Mouse (Mus musculus) activated CD4-positive, CD25-positive, alpha-beta regulatory T cell, adult 4 months (primary cell): Measurements from ENCODE around the gene Gm8298. TPM values are rescaled to one million over a fixed set of nuclear protein-coding genes. Genes with fewer than 3 reads are reported as not detected.
"Not testable (repeated sequence)": the region's sequence is repeated elsewhere in the genome, so short reads cannot be mapped to it uniquely, and the experiment has no call there.

Source experiments
- ATAC-seq: one replicate; pipeline ENCODE4 v1.8.0; 2017
- polyA plus RNA-seq, 2 experiments: library from polyadenylated mRNA; unstranded; fragments of 100-300 nt; shearing (Covaris generic); gene quantifications; one replicate each; pipeline ENCODE4 v1.2.1; 2017

Gene Gm8298
- polyA plus RNA-seq: not detected

DNA sequence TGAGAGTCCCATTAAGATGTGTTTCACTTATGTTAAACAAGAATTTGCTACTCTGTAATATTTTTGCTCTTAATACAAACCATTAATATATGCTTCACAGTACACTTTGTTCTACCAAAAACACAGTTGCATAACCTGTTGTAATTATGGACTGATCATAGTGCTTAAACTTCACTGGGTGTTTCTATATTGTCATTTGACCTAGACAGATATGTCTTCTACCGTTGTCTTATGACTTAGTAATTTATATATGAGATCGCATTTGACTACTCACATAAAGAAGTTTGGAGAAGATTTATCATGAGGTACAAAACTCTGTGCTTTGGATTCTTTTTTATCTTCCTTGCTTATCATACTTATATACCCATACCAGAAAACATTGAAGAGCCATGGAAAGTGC lies at the start of gene Gm8298:
Gene Gm8298, plus strand, starts transcription at position 301 of the 400 bp plus-strand sequence.
- no peak for ATAC-seq

DNA sequence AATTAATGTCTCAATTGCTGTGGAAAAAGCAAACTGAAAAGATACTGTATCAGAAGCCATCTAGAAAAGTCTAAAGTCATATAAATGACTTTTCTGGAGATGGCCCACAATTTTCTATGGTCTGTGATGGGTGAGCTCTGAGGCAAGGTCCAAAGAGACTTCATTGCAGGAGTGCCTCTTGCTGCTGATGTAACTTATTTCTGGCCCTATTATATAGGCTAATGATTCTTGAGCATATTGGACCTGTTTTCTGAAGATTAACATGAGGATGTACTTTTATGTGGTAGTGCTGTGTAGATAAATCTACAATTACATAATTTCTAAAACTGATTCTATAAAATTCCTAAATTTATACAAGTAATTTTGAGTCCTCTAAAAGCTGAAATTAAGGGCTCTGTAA lies 47.7 kb upstream of the Gm8298 start:
- ATAC-seq: no peak

DNA sequence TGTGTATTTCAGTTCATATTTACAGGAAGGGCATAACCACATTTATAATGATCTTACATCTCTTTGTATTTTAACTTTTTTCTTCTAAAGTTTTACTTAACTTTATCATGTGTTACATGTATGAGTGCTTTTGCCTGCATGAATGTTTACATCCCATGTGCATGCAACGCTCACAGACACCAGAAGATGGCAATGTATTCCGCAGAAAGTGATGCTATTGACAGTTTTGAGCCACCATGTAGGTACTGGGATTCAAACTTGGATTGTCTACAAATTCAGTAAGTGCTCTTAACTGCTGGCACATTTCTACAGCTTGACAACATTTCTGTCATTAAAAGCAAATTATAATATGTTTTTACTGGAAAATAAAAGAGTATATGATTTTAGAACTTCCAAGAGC lies 9.9 kb downstream of the Gm8298 start:
- no peak for ATAC-seq

- not testable (repeated sequence) for ATAC-seq
Observed at GRCm38 (mm10) chr3:59877601-59878000, 16.8 kb downstream of the Gm8298 start.

DNA sequence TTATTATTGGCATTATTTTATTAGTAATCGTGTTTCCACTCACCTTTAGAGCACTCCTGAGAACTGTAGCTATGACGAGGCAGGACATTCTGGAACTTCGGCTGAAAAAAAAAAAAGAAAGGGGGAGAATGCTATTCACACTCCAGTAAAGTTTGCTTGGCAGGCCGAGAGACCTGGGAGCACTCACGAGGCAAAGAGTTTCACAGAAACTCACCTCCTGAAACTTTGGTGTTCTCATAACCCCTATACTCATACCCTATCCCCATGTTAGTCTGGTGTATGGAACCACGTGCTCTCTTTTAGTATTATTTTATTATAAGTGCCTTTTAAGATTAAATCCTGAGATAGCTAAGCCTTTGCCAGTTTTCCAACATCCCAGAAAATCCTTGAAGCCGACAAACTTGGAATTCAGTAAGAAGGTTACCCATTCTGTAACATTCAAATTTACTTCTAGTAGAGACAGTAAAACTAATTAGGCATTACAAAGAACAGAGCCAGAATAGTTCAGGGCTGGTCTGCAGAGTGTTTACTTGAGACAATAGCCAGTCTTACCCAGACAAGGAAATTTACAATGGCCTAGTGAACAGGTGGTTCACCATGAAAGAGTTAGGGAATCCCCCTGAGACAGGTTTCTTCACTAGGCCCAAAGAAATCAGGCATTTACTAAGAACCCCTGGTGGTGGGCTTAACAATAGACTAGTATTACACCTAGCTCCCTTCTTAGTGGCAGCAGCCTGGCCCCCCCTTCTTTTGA lies 19.1 kb downstream of the Gm8298 start:
- not testable (repeated sequence) for ATAC-seq

DNA sequence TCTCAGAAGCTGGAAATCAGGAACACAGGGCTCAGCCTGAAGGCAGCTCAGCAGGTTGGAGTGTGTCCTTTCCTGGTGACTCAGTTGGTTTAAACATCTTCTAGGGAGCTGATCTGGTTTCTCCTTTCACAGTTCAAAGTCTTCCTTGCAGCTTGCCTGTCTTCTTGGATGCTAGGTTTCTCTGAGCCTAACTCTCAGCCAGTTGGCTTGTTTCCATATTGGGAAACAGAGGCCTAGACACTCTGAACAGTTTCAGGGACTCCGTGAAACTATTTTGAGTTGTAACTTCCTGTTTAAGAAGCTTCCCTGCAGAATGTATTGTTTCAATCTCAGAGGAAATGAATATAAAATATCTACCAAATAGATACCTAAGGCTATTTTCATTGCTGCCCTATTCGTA lies 32.4 kb downstream of the Gm8298 start:
- no peak for ATAC-seq

DNA sequence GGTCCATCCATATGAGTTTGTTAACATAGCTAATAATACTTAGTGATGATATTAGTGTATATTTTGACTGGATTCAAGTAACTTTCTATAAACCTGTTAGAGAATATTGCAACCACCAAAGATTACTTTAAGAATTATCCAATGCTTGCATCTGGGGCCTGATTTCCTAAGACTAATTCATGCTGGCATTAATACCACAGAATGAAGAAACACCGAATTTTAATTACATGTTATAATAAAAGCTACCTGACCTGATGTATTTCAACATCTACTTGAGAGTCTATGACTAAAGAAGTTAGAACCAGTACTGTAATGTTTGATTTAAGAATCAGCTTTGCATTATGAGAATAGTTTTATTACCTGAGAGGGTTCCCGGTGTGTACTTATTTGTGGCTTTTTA lies 64.1 kb downstream of the Gm8298 start, which contains the start of gene C130079G13Rik:
Gene C130079G13Rik, plus strand, starts transcription at position 301 of the 400 bp plus-strand sequence.
- ATAC-seq: no peak

Other genes with a start within 250 kb of the Gm8298 start
- not detected for gene Gm5538, start 131.3 kb upstream of the Gm8298 start, polyA plus RNA-seq
- gene C130079G13Rik, start 64.2 kb downstream of the Gm8298 start, polyA plus RNA-seq: not detected
- not detected for gene Aadacl2, start 145.7 kb downstream of the Gm8298 start, polyA plus RNA-seq
- gene Aadac, start 164.7 kb downstream of the Gm8298 start, polyA plus RNA-seq: not detected
- gene Sucnr1, start 220.8 kb downstream of the Gm8298 start, polyA plus RNA-seq: not detected